Mouse (Mus musculus) adrenal gland, postnatal 4 days (tissue): ENCODE measurements around the gene Pbx4. TPM values are rescaled to one million over a fixed set of nuclear protein-coding genes. Genes with fewer than 3 reads are reported as not detected.

Source experiments
- DNase-seq, 2 experiments: peaks; one replicate each; pipeline ENCODE4 v3.0.0; 2021 to 2022; ENCODE audit warnings: low spot score in 2 of 2, mixed read lengths in 2 of 2
- total RNA-seq, 2 experiments: library from RNA; stranded (reverse); gene quantifications; 2 replicates each; pipeline ENCODE4 v1.2.3; 2021

Pbx4 gene
- total RNA-seq, 2 experiments from 2014 or later: 3.6 to 4.8 TPM

DNA sequence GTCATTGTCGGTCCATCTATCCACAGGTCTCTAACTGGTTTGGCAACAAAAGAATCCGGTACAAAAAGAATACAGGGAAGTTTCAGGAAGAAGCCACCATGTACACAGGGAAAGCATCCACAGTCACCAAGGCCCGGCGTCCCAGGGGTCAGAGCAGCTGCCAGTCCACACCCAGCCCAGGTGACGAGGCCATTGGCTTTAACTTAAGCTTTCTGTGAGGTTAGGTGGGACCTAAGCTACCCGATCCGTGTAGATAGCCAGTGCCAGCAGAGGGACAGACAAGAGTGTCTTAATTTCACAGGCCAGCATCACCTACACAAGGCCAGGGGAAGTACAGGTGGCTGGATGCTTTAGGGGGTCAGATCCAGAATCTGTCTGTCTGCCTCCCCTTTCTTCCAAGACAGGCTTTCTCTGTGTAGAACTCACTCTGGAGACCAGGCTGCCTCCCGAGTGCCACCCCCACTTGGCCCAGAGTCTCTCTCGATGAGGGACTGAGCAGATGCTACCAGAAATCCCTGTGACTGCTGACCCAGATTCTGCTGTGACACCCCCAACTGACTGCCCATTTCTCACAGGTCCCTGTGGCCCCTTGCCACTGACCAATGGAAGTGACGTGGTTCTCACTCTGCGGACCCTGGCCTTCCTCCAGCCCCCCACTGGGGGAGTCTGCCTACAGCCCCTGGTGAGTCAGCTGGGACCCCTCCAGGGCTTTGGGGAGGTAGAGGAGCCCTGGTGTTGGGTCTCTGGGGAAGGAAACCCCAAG, 37.9 kb downstream of the Pbx4 start:
- no peak for DNase-seq

DNA sequence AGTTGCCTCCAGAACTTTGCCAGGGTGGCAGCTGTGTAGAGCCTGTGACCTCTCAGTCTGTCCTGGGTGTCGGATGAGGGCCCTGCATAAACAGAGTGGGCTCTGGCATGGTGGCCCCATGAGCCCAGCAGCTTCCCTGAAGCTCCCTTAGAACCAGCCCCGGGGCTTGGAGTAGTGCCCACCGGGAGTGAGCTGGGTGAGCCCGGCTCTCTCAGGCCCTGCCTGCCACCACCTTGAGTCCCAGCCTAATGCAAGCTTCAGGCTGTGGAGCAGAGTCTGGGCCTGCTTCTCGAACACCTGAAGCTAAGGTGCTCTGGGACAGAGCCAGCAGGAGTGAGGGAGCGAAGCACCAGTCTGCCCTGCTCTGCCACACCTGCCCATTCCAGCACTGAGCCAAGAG, 38.6 kb downstream of the Pbx4 start:
- no peak for DNase-seq

DNA sequence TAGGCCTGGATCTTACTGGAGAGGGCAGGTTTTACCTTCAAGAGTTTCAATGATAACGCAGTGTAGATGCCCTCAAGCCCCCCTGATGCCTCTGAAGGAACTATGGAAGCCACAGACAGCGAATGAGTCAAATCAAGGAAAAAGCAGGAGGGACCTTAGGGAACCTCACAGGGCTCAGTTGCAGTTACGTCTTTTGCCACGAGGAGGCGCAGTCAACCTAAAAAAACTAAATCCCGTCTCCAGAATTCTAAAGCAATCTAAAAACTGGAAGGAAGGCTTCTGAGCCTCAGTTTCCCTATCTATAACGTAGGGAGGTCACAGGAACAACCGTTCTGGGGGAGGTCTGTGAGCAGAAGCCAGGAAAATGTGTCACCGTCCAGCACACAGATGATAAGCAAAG, 41.9 kb downstream of the Pbx4 start:
- DNase-seq: no peak

DNA sequence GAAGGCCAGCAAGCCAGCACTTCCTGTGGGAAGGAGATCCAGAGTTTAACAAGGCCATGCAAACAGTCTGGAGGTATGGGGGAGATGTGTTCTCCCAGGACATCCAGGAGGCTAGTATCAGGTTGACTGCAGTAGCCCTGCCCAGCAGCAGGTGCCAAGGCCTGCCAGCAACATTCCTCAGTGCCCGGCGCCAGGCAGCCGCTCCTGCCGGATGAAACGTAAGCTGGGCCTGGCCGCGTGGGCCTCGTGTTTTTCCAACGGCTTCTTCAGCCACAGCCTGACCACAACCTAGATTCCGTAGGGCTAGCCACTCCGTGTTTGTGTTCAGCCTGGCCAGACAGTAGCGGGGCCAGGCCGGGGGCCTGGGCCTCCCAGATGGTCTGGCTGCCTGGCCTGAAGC, 42.4 kb downstream of the Pbx4 start:
- DNase-seq: no peak

DNA sequence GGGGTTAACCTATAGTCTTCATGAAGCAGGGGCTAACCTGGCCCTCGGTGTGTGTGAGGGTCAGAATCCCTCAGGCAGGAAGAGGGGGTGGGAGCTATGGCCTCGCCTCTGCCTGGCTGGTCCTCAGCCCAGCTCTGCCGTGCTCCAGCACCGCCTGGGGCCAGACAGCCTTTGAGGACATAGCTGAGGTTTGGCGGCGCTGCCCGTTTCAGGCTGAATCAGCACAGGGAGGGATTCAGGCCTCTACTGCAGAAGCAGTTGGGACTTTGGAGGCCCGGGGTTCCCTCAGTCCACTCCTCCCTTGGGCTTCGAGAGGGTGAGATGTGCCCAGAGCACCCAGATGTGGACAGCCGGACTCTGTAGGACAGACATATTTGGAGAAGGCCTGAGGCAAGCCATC, 43.8 kb downstream of the Pbx4 start:
- DNase-seq: no peak

GRCm38 (mm10) chr8:69876967-69877366, 44.7 kb downstream of the Pbx4 start:
- DNase-seq: no peak

GRCm38 (mm10) chr8:69877396-69877795, 45.1 kb downstream of the Pbx4 start:
- DNase-seq: no peak

- no peak for DNase-seq
Measured at GRCm38 (mm10) chr8:69877992-69878391, 45.7 kb downstream of the Pbx4 start.

DNA sequence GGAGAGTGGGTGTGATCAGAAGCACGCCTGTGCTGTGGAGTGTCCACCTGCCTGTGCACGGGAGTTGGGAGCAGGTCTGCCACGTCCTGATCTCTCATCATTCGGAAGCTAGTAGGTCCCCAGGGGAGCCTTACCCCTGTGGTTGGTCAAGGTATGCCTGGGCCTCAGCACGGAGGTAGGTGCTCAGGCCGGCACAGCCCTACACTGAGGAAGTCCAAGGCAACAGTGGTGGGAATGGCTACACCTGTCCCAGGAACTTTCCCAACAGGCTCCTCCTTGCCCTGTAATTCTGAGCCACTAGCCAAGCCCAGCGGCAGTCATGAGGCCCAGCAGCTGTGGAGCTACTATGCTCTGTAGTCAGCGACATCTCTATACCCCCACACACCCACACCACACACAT, 47.4 kb downstream of the Pbx4 start:
- DNase-seq: no peak

- DNase-seq: no peak
Measured at GRCm38 (mm10) chr8:69880841-69881240, 48.5 kb downstream of the Pbx4 start.

DNA sequence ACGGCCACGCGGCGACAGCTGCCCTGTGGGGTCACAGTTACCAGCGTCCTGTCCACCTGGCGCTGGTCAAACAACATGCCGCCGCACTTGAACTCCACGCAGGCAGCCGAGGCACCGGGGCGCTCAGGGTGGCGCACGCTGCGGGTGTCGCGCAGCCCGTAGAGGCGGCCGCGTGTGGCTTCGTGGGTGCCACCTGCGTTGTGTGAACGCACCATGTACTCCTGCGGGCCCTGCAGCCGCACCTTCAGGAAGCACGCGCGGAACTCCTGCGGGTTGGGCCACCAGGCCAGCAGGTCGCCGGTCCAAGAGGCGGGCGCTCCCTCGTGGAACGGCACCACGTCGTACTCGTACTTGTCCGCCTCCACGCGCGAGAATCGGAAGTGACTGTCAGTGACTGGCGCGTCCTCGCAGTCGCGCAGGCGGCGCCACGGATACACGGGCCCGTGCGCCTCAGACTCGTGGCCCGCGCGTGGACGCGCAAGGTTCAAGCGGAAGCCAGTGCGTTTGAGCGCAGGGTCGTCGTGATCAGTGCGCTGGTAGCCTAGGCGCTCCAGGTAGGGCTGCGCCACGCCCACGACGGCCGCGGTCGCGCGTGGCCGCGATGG, 49.1 kb downstream of the Pbx4 start:
- DNase-seq: no peak

DNA sequence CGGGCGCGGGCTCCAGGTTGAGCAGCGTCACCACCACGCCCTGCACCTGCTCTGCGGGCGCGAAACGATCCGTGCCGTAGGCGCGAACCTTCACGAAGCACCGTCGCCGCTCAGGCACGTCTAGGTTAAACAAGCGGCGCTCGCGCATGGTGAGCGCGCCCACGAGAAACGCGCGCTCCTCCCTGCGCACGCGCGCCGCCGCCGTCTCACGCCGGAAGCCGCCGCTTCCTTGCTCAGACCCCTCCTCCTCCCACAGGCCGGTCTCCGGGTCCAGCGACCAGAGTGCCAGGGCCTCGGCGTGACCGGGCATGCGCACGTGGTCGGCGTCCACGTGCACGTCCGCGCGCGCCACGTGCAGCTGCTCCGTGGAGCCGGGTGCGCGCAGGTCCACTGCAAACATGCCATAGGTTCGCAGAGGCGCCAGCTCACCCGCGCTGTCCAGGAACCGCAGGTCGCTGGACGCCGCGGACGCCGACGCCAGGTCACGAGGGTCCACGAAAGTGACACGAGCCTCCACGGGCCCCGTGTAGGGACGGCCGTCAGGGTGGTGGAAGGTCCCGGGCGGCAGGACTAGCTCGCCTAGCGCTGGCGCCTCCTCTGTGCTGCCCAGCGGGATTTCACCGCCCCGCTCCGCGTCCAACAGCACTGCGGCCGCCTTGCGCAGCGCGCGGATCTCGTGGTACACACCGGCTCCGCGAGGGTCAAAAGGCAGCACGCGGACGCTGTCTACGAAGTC, 49.9 kb downstream of the Pbx4 start:
- no peak for DNase-seq

DNA sequence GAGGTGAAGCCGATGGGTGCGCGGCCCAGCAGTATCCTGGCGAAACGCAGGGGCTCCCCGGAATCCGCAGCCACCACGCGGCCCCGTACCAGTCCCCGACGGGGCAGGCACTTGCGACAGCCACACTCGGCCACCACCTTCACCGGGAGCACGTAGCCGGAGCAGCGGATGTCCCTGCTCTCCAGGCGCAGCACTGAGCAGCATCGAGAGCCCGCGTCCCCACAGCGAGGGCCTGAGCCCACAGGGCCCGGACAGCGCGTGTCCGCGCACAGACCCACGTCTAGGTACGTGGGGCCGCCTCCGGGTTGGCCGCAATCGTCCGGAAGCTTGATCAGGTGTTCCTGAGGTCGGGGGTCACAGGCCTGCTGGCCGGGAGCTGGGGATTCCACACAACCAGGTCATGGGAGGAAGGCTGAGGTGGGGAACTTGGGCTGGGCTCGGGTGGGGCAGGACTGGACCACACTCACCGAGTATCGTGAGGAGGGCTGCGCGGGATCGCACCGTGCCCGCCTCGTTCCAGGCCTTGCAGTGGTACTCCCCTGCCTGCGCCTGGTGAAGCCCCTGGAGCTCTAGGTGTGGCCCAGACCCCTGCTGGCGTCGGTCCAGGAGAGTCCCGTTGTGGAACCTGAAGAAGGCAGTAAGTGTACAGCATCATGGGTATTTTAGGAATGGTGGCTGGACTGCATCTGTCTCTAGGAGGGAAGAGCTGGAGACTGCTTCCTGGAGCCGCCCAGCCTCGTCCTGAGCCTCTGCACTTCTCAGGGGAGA, 50.7 kb downstream of the Pbx4 start:
- DNase-seq: no peak

DNA sequence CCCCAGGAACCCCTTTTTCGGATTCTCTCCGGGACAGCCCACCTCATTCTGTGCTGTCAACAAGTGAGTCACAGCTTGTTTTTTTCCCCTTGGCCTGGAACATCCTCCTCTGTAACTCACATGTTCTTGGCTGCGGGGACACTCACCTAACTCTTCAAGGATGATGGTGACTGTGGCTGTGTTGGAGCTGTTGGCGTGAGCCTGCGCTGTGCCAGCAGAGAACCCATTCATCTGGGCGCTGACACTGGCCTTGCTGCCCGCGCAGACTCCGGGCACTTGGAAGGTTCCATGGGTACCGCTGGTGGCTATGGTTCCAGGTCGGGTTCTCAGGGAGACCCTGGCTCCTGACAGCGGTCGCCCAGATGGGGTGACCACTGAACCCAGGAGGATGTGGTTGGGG, 51.9 kb downstream of the Pbx4 start:
- DNase-seq: no peak

DNA sequence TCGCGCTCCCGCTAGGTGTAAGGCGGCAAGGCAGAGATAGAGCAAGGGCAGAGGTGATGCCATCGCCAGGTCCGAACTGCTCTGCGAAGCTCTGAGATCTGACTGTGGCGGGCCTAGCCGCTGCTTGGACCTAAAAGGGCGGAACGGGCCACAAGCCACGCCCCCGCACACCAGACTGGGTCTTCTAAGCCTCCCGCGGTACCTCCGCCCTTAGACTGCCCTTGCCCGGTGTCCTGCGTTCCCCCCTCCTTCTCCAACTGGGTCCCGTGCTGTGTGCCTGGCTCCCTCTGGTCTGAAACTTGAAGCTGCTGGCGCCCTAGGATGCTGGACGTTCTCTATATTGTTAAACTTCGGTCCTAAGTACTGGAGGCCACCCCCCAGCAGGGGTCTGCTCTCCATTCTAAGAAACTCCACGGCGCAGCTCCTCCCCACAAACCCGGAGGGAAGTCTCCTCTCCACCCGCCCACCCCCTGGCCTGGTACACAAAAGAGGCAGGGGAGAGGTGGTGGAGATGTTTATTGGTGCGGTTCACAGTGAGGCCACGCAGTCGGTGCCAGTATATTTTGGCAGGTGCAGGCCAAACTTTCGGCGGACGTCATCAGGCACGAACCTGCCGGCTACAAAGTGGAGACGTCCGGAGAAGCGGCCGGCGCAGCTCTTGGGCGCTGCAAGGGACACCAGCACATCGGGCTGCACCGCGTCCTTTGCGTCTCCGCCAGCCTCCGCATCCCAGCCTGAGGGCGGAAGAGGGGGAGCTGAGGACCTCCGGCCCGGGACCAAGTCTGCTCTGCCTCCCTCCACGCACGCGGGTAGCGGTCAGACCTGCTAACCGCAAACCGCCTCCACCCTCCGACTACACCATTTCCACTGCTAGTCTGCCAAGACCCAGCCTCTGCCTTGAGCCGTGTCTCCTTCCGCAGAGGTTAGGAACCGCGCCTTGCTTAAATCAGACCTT, 55.3 kb downstream of the Pbx4 start, which contains the start of gene Cilp2:
Gene Cilp2 (minus strand): TSS at position 399 of the 955 bp plus-strand sequence.
- DNase-seq: no peak

GRCm38 (mm10) chr8:69888244-69888866, 56.1 kb downstream of the Pbx4 start:
- DNase-seq: no peak

GRCm38 (mm10) chr8:69888902-69889301, 56.6 kb downstream of the Pbx4 start:
- no peak for DNase-seq

DNA sequence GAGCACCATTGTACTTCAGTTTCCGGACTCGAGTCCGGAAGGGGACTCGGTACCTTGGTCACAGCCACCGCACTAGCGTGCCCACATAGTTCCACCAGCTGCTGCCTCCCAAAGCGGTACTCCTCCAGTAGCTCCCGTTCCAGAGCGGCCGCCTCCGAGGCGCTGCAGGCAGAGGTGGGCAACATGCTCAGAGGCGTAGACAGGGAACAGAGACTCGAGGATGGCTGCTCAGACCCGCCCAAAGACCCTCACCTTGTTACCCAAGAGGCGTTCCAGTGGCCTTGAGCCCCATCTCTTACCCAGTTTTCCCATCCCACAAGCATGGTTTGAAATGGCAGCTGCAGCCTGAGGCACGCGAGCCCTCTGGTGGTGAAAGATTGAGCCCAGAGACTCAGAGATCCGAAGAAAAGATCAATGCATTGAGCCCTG, 58.5 kb downstream of the Pbx4 start:
- no peak for DNase-seq

DNA sequence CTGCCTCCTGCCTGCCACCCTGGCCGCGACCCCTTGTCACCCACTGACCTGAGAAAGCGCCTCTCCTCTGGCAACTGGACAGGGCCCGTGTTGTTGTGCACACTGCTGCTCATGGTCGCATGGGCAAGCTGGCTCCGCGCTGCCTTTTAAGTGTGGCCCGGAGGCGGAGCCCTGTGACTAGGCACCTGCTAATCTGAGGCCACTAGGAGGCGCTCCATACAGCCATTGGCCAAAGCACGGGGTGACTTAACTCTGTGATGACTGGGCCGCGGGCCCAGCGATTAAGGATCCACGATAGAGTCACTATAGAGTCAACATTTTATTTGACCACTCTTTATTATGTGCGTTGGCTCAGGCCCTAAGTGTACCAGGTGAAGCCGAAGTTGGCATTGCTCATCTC, 61.6 kb downstream of the Pbx4 start:
- peak in 1 of 2 experiments; percentile 47 for DNase-seq

GRCm38 (mm10) chr8:69894836-69895332, 62.6 kb downstream of the Pbx4 start:
- DNase-seq: no peak
